Mouse (Mus musculus): ENCODE measurements around the gene 1700019D03Rik.

DNA sequence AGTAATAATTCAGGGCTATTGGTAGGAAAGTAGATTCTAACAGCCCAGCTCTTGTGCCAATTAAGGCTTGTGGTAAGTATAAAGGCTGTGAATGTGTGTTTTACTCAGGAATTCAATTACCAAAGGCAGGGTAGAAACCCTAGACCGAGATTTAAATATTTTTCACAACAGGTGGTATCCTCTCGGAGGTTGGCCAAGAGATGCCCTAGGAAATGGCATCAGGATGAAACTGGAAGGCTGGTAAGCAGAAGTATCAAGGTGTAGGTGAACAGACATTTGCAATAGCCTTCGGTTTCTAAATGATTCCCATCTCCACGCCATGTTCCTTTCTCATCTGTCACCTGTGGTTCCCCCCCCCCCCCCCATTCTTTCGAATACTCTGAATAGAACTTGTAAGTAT lies 4.4 kb downstream of the 1700019D03Rik start:
- no peak for TF ChIP-seq CTCF (IDR thresholded peaks at IDR 0.05; ENCODE audit: borderline replicate concordance, control insufficient read depth, extremely low read depth, insufficient read depth, low read length, poor library complexity)
- TF ChIP-seq POLR2A (IDR thresholded peaks at IDR 0.05; ENCODE audit: control insufficient read depth, extremely low read depth, insufficient read depth, low read length, poor library complexity), result no peak

All from thymus, adult 2 months (tissue).